Mouse (Mus musculus) cerebellum, adult 9-11 months (tissue): ENCODE results near the gene Gm8693.
"Not testable (repeated sequence)": the region's sequence is repeated elsewhere in the genome, so short reads cannot be mapped to it uniquely, and the experiment has no call there.

Experiments used
- DNase-seq: peaks from one replicate; pipeline ENCODE4 v3.0.0; 2022

The Gm8693 gene

DNA sequence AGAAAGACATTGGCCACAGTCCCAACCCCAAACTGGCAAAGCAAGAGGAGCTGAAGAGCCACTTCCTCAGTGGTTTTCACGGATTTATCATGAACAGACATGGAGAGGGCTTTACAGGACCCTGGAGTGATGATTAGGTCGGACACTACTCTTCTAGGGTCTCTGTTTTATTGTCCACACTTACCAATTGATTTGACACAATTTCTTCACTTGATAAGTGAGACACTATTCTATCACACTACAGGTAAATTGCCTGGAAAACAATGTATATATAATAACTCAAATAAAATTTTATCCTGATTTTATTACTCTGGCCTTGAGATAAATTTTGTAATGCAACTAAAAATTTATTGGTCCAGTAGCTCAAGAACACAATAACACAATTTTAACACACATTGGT is at the start of gene Gm8693:
Gene Gm8693 (minus strand): TSS at position 101 of the 400 bp plus-strand sequence.
- DNase-seq: not testable (repeated sequence)

DNA sequence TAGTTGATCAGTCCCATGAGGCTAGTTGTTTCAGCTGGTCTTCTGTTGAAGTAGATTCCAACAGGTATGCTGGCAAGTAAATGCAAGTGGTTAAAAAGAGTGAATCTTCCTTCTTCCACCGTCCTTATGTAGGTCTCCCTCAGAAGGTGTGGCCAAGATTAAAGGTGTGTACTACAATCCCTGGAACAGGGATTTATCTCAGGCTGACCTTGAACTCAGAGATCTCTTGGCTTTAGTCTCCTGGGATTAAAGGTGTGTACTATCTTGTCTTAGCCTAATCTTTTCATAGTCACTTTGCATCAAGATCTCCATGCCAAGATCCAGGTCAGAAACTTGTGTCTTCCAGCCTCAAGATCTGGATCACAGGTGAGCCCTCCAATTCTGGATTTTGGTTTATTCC is 27.5 kb upstream of the Gm8693 start, which contains the start of gene Gm4567:
Gene Gm4567 (minus strand): TSS at position 101 of the 400 bp plus-strand sequence.
- not testable (repeated sequence) for DNase-seq

DNA sequence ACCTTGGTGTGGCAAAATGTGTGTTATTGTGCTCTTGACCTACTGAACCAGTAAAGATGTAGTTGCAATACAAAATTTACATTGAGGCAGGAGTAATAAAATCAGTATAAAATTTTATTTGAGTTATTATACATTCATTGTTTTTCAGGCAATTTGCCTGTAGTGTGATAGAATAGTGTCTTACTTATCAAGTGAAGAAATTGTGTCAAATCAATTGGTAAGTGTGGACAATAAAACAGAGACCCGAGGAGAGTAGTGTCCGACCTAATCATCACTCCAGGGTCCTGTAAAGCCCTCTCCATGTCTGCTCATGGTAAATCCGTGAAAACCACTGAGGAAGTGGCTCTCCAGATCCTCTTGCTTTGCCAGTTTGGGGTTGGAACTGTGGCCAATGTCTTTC is 34.4 kb downstream of the Gm8693 start, which contains the start of gene Vmn1r155:
Gene Vmn1r155 (plus strand): TSS at position 301 of the 400 bp plus-strand sequence.
- DNase-seq: not testable (repeated sequence)
